Mouse (Mus musculus) lung, embryonic 15.5 days (tissue): ENCODE data around the gene Cga. TPM values are rescaled to one million over a fixed set of nuclear protein-coding genes. Genes with fewer than 3 reads are reported as not detected.
A peak's percentile ranks its signal among the peaks of the same experiment; 100 is the strongest.
"Not testable (repeated sequence)": the region's sequence is repeated elsewhere in the genome, so short reads cannot be mapped to it uniquely, and the experiment has no call there.

Source experiments
- ATAC-seq: fragments of 200-750 bp; cut with Nextera tagmentation; 2 replicates; pipeline ENCODE4 v1.8.0; 2017; ENCODE audit warnings: moderate number of reproducible peaks, borderline replicate concordance; ENCODE audit not compliant: low FRiP score, low TSS enrichment; ENCODE audit errors: extremely low read depth
- H3K27ac ChIP-seq: fragments of 300-500 bp; sonication (generic); 2 replicates; pipeline ENCODE4 v1.5.1; 2015; ENCODE audit warnings: moderate library complexity, mild to moderate bottlenecking, inconsistent platforms
- H3K27me3 ChIP-seq: fragments of 300-500 bp; sonication (generic); 2 replicates; pipeline ENCODE4 v1.6.1; 2015; ENCODE audit warnings: inconsistent platforms
- H3K36me3 ChIP-seq: fragments of 300-500 bp; sonication (generic); 2 replicates; pipeline ENCODE4 v1.6.1; 2015; ENCODE audit warnings: inconsistent platforms
- H3K4me1 ChIP-seq: fragments of 300-500 bp; sonication (generic); 2 replicates; pipeline ENCODE4 v1.6.1; 2015; ENCODE audit warnings: inconsistent platforms
- H3K4me2 ChIP-seq: fragments of 300-500 bp; sonication (generic); 2 replicates; pipeline ENCODE4 v1.6.1; 2015; ENCODE audit warnings: inconsistent platforms, mild to moderate bottlenecking, moderate library complexity
- H3K4me3 ChIP-seq: fragments of 300-500 bp; sonication (generic); 2 replicates; pipeline ENCODE4 v1.5.1; 2015; ENCODE audit warnings: mild to moderate bottlenecking, inconsistent platforms
- H3K9ac ChIP-seq: fragments of 300-500 bp; sonication (generic); 2 replicates; pipeline ENCODE4 v1.6.1; 2015; ENCODE audit warnings: inconsistent platforms
- H3K9me3 ChIP-seq: fragments of 300-500 bp; sonication (generic); 2 replicates; pipeline ENCODE4 v1.6.1; 2016; ENCODE audit warnings: inconsistent platforms
- WGBS: fragments of 180-500 bp; shearing (Covaris S2); methylation state at CpG from one replicate; pipeline ENCODE4 v1.1.7; 2015; 5-methylcytosine and 5-hydroxymethylcytosine counted together
- polyA plus RNA-seq: library from polyadenylated mRNA; unstranded; fragments of >200 nt; fragmentation: Nextera tagmentation; extraction: Ambion mirVana; gene quantifications from 2 replicates; pipeline ENCODE4 v1.2.1, GENCODE M21; 2015

Gene Cga
- polyA plus RNA-seq, 1 experiment from 2014 or later: not detected

GRCm38 (mm10) chr4:34899322-34899721 lies 5.7 kb downstream of the Cga start:
- Histone ChIP-seq H3K9me3 (no peaks in the 10 kb centered on the region), H3K36me3 (no peaks in the 10 kb centered on the region), H3K4me1 (no peaks in the 10 kb centered on the region), H3K27ac (no peak overlapping the region), H3K4me2 (no peak overlapping the region), H3K9ac (no peak overlapping the region), H3K4me3 (no peak overlapping the region), H3K27me3 (no peaks in the 10 kb centered on the region)
- 90% methylated on average over 1 of the region's 1 CpGs for WGBS
- no peak for ATAC-seq

- no peak overlapping the region for H3K27ac ChIP-seq
- H3K4me3 ChIP-seq: no peak overlapping the region
- H3K4me2 ChIP-seq: no peak overlapping the region
- no peaks in the 10 kb centered on the region for H3K4me1 ChIP-seq
- H3K36me3 ChIP-seq: no peaks in the 10 kb centered on the region
- H3K9me3 ChIP-seq: no peaks in the 10 kb centered on the region
- H3K9ac ChIP-seq: no peak overlapping the region
- 50% methylated on average over 9 of the region's 9 CpGs for WGBS
- no peaks in the 10 kb centered on the region for H3K27me3 ChIP-seq
- no peak for ATAC-seq
Observed at GRCm38 (mm10) chr4:34900155-34900554, 6.6 kb downstream of the Cga start.

DNA sequence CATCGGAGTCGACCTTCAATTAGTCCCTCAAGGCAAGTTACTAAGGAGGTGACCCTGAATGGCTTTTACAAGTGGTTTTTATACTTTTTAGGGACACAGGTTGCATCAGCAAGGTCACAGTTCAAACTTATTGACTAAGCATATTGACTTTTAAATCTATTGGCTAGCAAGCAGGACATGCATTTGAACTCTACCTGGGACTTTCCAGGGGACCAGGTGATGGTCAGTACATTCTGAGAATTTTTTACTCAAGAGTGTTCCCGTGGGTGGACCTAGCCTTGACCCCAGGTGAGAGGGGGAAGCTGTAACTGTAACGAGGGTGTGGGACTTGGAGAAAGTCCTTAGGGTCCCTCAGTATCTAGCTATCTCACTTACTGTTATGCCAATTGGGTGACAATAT lies 7.6 kb downstream of the Cga start:
- 55% methylated on average over 4 of the region's 4 CpGs for WGBS

DNA sequence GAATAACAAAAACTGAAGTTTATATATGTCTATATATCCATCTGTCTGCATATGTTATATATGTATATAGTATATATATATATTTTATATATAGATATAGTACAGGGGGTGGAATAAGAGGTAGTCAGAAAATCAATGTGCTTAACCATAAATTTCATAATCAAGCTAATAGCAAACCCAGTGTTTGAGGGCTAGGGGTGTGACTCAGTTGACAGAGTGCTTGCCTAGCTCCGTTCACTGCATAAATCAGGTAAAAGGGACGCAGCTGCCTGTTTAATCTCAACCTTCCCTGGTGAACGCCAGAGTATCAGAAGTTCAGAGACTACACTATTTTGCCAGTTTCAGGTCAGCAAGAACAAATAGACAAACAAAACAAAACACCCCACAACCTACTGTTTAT lies 8.0 kb downstream of the Cga start:
- H3K4me2 ChIP-seq, H3K36me3 ChIP-seq, H3K9me3 ChIP-seq, H3K9ac ChIP-seq, ATAC-seq, H3K4me3 ChIP-seq, H3K27me3 ChIP-seq, H3K27ac ChIP-seq, H3K4me1 ChIP-seq: not testable (repeated sequence)
- 34% methylated on average over 3 of the region's 3 CpGs for WGBS

More for the DNA sequence above, 7.6 kb downstream of the Cga start:
- no peak for ATAC-seq
- H3K27me3 ChIP-seq: no peaks in the 10 kb centered on the region
- no peaks in the 10 kb centered on the region for H3K36me3 ChIP-seq
- no peak overlapping the region for H3K4me2 ChIP-seq
- H3K9ac ChIP-seq: no peak overlapping the region
- H3K4me1 ChIP-seq: no peaks in the 10 kb centered on the region
- H3K27ac ChIP-seq: no peak overlapping the region
- H3K9me3 ChIP-seq: no peaks in the 10 kb centered on the region
- H3K4me3 ChIP-seq: no peak overlapping the region

- Histone ChIP-seq H3K36me3 (no peaks in the 10 kb centered on the region), H3K9me3 (no peaks in the 10 kb centered on the region), H3K4me3 (no peak overlapping the region), H3K4me1 (0 out of 2 replicates have a peak, but pooled peaks cover 2% of the 10 kb centered on the region), H3K27ac (no peak overlapping the region), H3K4me2 (no peak overlapping the region), H3K9ac (no peak overlapping the region), H3K27me3 (no peaks in the 10 kb centered on the region)
- 66% methylated on average over 5 of the region's 5 CpGs for WGBS
- no peak for ATAC-seq
Observed at GRCm38 (mm10) chr4:34905396-34905795, 11.8 kb downstream of the Cga start.

DNA sequence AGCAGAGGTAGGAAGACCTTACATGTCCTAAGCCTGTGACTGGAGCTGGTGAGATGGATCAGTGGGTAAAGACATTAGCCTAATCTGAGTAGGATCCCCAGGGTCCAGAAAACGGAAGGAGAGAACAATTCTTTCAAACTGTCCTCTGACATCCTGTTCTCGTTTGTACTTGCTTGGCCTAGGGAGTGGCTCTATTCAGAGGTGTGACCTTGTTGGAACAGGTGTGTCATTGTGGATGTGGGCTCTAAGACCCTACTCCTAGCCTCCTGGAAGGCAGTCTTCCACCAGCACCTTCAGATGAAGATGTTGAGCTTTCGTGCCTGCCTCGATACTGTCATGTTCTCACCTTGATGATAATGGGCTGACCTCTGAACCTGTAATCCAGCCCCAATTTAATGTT lies 12.6 kb downstream of the Cga start:
- 75% methylated on average over 4 of the region's 4 CpGs for WGBS
- H3K36me3 ChIP-seq: no peaks in the 10 kb centered on the region
- no peaks in the 10 kb centered on the region for H3K9me3 ChIP-seq
- no peak overlapping the region for H3K4me2 ChIP-seq
- no peak overlapping the region for H3K9ac ChIP-seq
- no peak for ATAC-seq
- no peak overlapping the region for H3K4me3 ChIP-seq
- H3K4me1 ChIP-seq: 0 out of 2 replicates have a peak, but pooled peaks cover 2% of the 10 kb centered on the region
- H3K27me3 ChIP-seq: no peaks in the 10 kb centered on the region
- no peak overlapping the region for H3K27ac ChIP-seq

- Histone ChIP-seq H3K4me2 (peak overlapping the region; percentile 16; the same call in 1 of the 2 replicates), H3K4me1 (0 out of 2 replicates have a peak, but pooled peaks cover 2% of the 10 kb centered on the region), H3K9ac (no peak overlapping the region), H3K36me3 (no peaks in the 10 kb centered on the region), H3K9me3 (no peaks in the 10 kb centered on the region), H3K27me3 (no peaks in the 10 kb centered on the region), H3K27ac (no peak overlapping the region), H3K4me3 (no peak overlapping the region)
- ATAC-seq: no peak
- WGBS: 38% methylated on average over 14 of the region's 14 CpGs
Observed at GRCm38 (mm10) chr4:34907026-34907425, 13.4 kb downstream of the Cga start.

- Histone ChIP-seq H3K27me3 (no peaks in the 10 kb centered on the region), H3K9me3 (no peaks in the 10 kb centered on the region), H3K36me3 (no peaks in the 10 kb centered on the region), H3K4me3 (no peak overlapping the region), H3K9ac (no peak overlapping the region), H3K4me1 (0 out of 2 replicates have a peak, but pooled peaks cover 2% of the 10 kb centered on the region), H3K27ac (no peak overlapping the region), H3K4me2 (no peak overlapping the region)
- WGBS: 67% methylated on average over 7 of the region's 7 CpGs
- peak; percentile 88; the same call in 1 of the 2 replicates for ATAC-seq
Observed at GRCm38 (mm10) chr4:34908127-34908526, 14.5 kb downstream of the Cga start.

DNA sequence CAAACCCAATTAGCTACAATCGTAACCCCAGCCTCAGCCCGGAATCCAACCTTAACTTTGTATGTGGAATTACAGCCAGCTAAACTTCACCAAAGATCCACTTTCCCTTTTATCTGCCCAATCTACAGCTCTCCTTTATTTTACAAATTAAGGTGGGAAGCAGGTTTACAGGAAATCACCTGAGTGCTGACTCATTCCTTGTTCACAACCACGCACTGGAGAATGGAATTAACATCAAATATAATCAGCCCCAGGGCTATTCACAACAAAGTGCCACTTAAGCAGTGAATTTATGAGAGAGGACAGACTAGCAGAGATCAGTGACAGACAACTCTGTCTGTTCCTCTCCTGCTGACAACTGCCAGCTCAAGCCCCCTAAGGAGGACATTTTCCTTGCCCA lies 17.8 kb downstream of the Cga start:
- no peaks in the 10 kb centered on the region for H3K36me3 ChIP-seq
- 75% methylated on average over 3 of the region's 3 CpGs for WGBS
- no peak overlapping the region for H3K4me2 ChIP-seq

GRCm38 (mm10) chr4:34912171-34912570 lies 18.6 kb downstream of the Cga start:
- Histone ChIP-seq H3K27ac (no peak overlapping the region), H3K4me1 (0 out of 2 replicates have a peak, but pooled peaks cover 2% of the 10 kb centered on the region), H3K4me2 (no peak overlapping the region), H3K9ac (no peak overlapping the region), H3K9me3 (no peaks in the 10 kb centered on the region), H3K36me3 (no peaks in the 10 kb centered on the region), H3K27me3 (no peaks in the 10 kb centered on the region), H3K4me3 (no peak overlapping the region)
- ATAC-seq: no peak
- 73% methylated on average over 3 of the region's 3 CpGs for WGBS

More for the DNA sequence above, 17.8 kb downstream of the Cga start:
- Histone ChIP-seq H3K4me1 (0 out of 2 replicates have a peak, but pooled peaks cover 2% of the 10 kb centered on the region), H3K9me3 (no peaks in the 10 kb centered on the region), H3K27me3 (no peaks in the 10 kb centered on the region), H3K27ac (no peak overlapping the region), H3K4me3 (no peak overlapping the region), H3K9ac (no peak overlapping the region)
- ATAC-seq: no peak

GRCm38 (mm10) chr4:34917400-34917799 lies 23.8 kb downstream of the Cga start:
- 74% methylated on average over 7 of the region's 7 CpGs for WGBS
- Histone ChIP-seq H3K9ac (no peak overlapping the region), H3K9me3 (no peaks in the 10 kb centered on the region), H3K4me1 (no peaks in the 10 kb centered on the region), H3K27me3 (no peaks in the 10 kb centered on the region), H3K4me3 (no peak overlapping the region), H3K36me3 (no peaks in the 10 kb centered on the region), H3K4me2 (no peak overlapping the region), H3K27ac (no peak overlapping the region)
- ATAC-seq: no peak

DNA sequence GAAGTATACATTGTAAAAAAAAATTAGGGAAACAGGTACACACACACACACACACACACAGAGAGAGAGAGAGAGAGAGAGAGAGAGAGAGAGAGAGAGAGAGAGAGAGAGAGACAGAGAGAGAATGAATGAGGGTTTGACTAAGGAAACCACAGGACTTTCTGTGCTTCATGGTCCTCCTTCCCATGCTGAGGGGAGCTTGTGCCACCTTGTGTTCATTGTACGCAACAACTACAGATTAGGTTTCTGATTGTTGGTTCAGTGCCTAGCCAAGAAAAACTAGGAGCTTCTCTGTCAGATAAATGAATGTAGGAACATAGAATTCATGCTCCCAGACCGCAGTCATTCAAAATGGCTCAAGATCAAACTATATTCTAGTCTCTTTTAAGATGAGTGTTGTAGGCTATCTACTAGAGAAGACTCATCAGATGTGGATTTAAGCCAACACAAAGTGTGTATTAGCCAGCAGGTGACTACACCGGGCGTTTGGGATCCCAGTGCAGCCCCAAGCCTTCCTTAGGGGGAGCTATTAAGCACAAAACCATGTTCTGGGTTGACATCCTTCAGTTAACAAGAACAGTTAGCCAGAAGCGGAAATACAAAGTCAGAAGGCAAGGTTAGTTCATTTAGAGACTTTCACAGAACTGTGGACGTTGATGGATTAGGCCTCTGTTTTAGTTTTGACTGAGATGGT lies 28.7 kb downstream of the Cga start:
- no peaks in the 10 kb centered on the region for H3K4me1 ChIP-seq
- H3K4me2 ChIP-seq: no peak overlapping the region
- no peaks in the 10 kb centered on the region for H3K9me3 ChIP-seq
- no peaks in the 10 kb centered on the region for H3K36me3 ChIP-seq
- H3K27ac ChIP-seq: no peak overlapping the region
- no peaks in the 10 kb centered on the region for H3K27me3 ChIP-seq
- no peak overlapping the region for H3K9ac ChIP-seq
- 60% methylated on average over 6 of the region's 6 CpGs for WGBS
- ATAC-seq: no peak
- H3K4me3 ChIP-seq: no peak overlapping the region
